Mouse (Mus musculus) CD4-positive, CD25-positive, alpha-beta regulatory T cell, adult 2 months (primary cell): ENCODE measurements around the gene Met.

Source experiments
- DNase-seq: peaks from one replicate; pipeline ENCODE4 v3.0.0-alpha.2; 2012; ENCODE audit warnings: low read depth, low spot score

The Met gene

GRCm38 (mm10) chr6:17491502-17491901, 27.9 kb downstream of the Met start:
- DNase-seq = no peak

GRCm38 (mm10) chr6:17492062-17492461, 28.5 kb downstream of the Met start:
- no peak for DNase-seq

- no peak for DNase-seq
These were observed 31.8 kb downstream of the Met start for GRCm38 (mm10) chr6:17495413-17495812.

- no peak for DNase-seq
These were observed 33.8 kb downstream of the Met start for GRCm38 (mm10) chr6:17497366-17497765.

- DNase-seq = no peak
These were observed 35.2 kb downstream of the Met start for GRCm38 (mm10) chr6:17498801-17499200.

GRCm38 (mm10) chr6:17501440-17501839, 37.8 kb downstream of the Met start:
- DNase-seq = no peak

GRCm38 (mm10) chr6:17502311-17502710, 38.7 kb downstream of the Met start:
- DNase-seq = no peak

GRCm38 (mm10) chr6:17503724-17504123, 40.1 kb downstream of the Met start:
- DNase-seq = no peak

- no peak for DNase-seq
These were observed 41.9 kb downstream of the Met start for GRCm38 (mm10) chr6:17505530-17505929.

GRCm38 (mm10) chr6:17506831-17507230, 43.2 kb downstream of the Met start:
- DNase-seq = no peak

- DNase-seq = no peak
These were observed 44.6 kb downstream of the Met start for GRCm38 (mm10) chr6:17508184-17508583.

GRCm38 (mm10) chr6:17508604-17509372, 45.2 kb downstream of the Met start:
- DNase-seq = no peak

GRCm38 (mm10) chr6:17513381-17513780, 49.8 kb downstream of the Met start:
- DNase-seq = no peak

- no peak for DNase-seq
These were observed 52.3 kb downstream of the Met start for GRCm38 (mm10) chr6:17515775-17516460.

GRCm38 (mm10) chr6:17521901-17522717, 58.5 kb downstream of the Met start:
- no peak for DNase-seq

- no peak for DNase-seq
These were observed 59.3 kb downstream of the Met start for GRCm38 (mm10) chr6:17522917-17523316.

GRCm38 (mm10) chr6:17529490-17530269, 66.1 kb downstream of the Met start:
- no peak for DNase-seq

- DNase-seq = no peak
These were observed 78.0 kb downstream of the Met start for GRCm38 (mm10) chr6:17541615-17542014.

- no peak for DNase-seq
These were observed 78.8 kb downstream of the Met start for GRCm38 (mm10) chr6:17542383-17542782.

- no peak for DNase-seq
These were observed 81.9 kb downstream of the Met start for GRCm38 (mm10) chr6:17545480-17545879.

- no peak for DNase-seq
These were observed 82.7 kb downstream of the Met start for GRCm38 (mm10) chr6:17546341-17546740.

GRCm38 (mm10) chr6:17546825-17547224, 83.2 kb downstream of the Met start:
- no peak for DNase-seq
